Mouse (Mus musculus): Measurements from ENCODE around the gene Nrxn3.

GRCm38 (mm10) chr12:88924896-88925295, 202.2 kb downstream of the Nrxn3 start:
- TF ChIP-seq CTCF (IDR thresholded peaks at IDR 0.05; ENCODE audit: control insufficient read depth, insufficient read depth, low read length) (no peak), POLR2A (IDR thresholded peaks at IDR 0.05; ENCODE audit: borderline replicate concordance, control insufficient read depth, low read depth, low read length) (no peak)
